Mouse (Mus musculus): ENCODE measurements around the gene Ift80. TPM values are rescaled to one million over a fixed set of nuclear protein-coding genes. Genes with fewer than 3 reads are reported as not detected.

Gene Ift80
- total and polyA plus RNA-seq, 3 experiments: 4.6 to 8.4 TPM; not detected in 1

- TF ChIP-seq HCFC1 (IDR thresholded peaks at IDR 0.05; ENCODE audit: low read depth, low read length) (no peak), EP300 (IDR thresholded peaks at IDR 0.05; ENCODE audit: low read depth in 1 of 2, low read length in 2 of 2) (no peak), NRF1 (IDR thresholded peaks at IDR 0.05; ENCODE audit: insufficient read depth, low read depth, low read length, poor library complexity, severe bottlenecking) (no peak), ZNF384 (IDR thresholded peaks at IDR 0.05; ENCODE audit: low read depth, low read length) (no peak)
- no peaks in the 10 kb centered on the region for H3K79me2 ChIP-seq (ENCODE audit: control insufficient read depth, insufficient read depth, low read length, poor library complexity)
- no peaks in the 10 kb centered on the region for H3K27me3 ChIP-seq (ENCODE audit: control insufficient read depth in 1 of 2, insufficient read depth in 2 of 2, low read length in 2 of 2)
- no peaks in the 10 kb centered on the region for H3K36me3 ChIP-seq (ENCODE audit: control insufficient read depth in 1 of 2, insufficient read depth in 2 of 2, low read length in 2 of 2)
- no peaks in the 10 kb centered on the region for H3K9me3 ChIP-seq (replicated peaks; ENCODE audit: insufficient read depth, low read length)
- H3K9ac ChIP-seq (ENCODE audit: control insufficient read depth, low read depth, low read length, poor library complexity, severe bottlenecking): no peak overlapping the region
- H3K4me1 ChIP-seq (ENCODE audit: control insufficient read depth in 1 of 2, insufficient read depth in 2 of 2, low read length in 2 of 2): no peaks in the 10 kb centered on the region
- H3K4me3 ChIP-seq (ENCODE audit: control insufficient read depth in 1 of 2, insufficient read depth in 1 of 2, low read depth in 2 of 2, low read length in 2 of 2): no peak overlapping the region
- no peak overlapping the region for H3K27ac ChIP-seq (ENCODE audit: control insufficient read depth, low read depth, low read length)
- no peak for DNase-seq (ENCODE audit: low read depth, low spot score)
Measured at GRCm38 (mm10) chr3:68936709-68937108, 67.7 kb downstream of the Ift80 start.

- Histone ChIP-seq H3K27ac (ENCODE audit: control insufficient read depth, low read depth, low read length) (no peak overlapping the region), H3K9ac (ENCODE audit: control insufficient read depth, low read depth, low read length, poor library complexity, severe bottlenecking) (no peak overlapping the region), H3K4me1 (ENCODE audit: control insufficient read depth in 1 of 2, insufficient read depth in 2 of 2, low read length in 2 of 2) (no peaks in the 10 kb centered on the region), H3K27me3 (ENCODE audit: control insufficient read depth in 1 of 2, insufficient read depth in 2 of 2, low read length in 2 of 2) (no peaks in the 10 kb centered on the region), H3K36me3 (ENCODE audit: control insufficient read depth in 1 of 2, insufficient read depth in 2 of 2, low read length in 2 of 2) (no peaks in the 10 kb centered on the region), H3K79me2 (ENCODE audit: control insufficient read depth, insufficient read depth, low read length, poor library complexity) (no peaks in the 10 kb centered on the region), H3K9me3 (replicated peaks; ENCODE audit: insufficient read depth, low read length) (no peaks in the 10 kb centered on the region), H3K4me3 (ENCODE audit: control insufficient read depth in 1 of 2, insufficient read depth in 1 of 2, low read depth in 2 of 2, low read length in 2 of 2) (no peak overlapping the region)
- DNase-seq (ENCODE audit: low read depth, low spot score): peak; percentile 85
- no peak for TF ChIP-seq KAT2A (conservative IDR thresholded peaks at IDR 0.05; ENCODE audit: low read depth, low read length)
- no peak for TF ChIP-seq CHD1 (IDR thresholded peaks at IDR 0.05; ENCODE audit: low read depth, low read length)
- no peak for TF ChIP-seq ZNF384 (IDR thresholded peaks at IDR 0.05; ENCODE audit: low read depth, low read length)
- no peak for TF ChIP-seq MEF2A (IDR thresholded peaks at IDR 0.05; ENCODE audit: extremely low read depth, insufficient replicate concordance, low read depth, low read length, poor library complexity, severe bottlenecking)
- TF ChIP-seq EP300 (IDR thresholded peaks at IDR 0.05; ENCODE audit: low read depth in 1 of 2, low read length in 2 of 2): no peak
- no peak for TF ChIP-seq ELF1 (IDR thresholded peaks at IDR 0.05; ENCODE audit: low read depth, low read length)
- no peak for TF ChIP-seq NRF1 (IDR thresholded peaks at IDR 0.05; ENCODE audit: insufficient read depth, low read depth, low read length, poor library complexity, severe bottlenecking)
- no peak for TF ChIP-seq NELFE (IDR thresholded peaks at IDR 0.05; ENCODE audit: low read depth, low read length)
- no peak for TF ChIP-seq MXI1 (IDR thresholded peaks at IDR 0.05; ENCODE audit: low read depth, low read length)
- peak; percentile 62 for TF ChIP-seq RAD21 (IDR thresholded peaks at IDR 0.05; ENCODE audit: low read depth, low read length)
- no peak for TF ChIP-seq USF1 (IDR thresholded peaks at IDR 0.05; ENCODE audit: low read depth, low read length)
- TF ChIP-seq TCF12 (IDR thresholded peaks at IDR 0.05; ENCODE audit: low read depth, low read length): no peak
- no peak for TF ChIP-seq HCFC1 (IDR thresholded peaks at IDR 0.05; ENCODE audit: low read depth, low read length)
- TF ChIP-seq MAFK (IDR thresholded peaks at IDR 0.05; ENCODE audit: borderline replicate concordance, low read depth, low read length): no peak
- TF ChIP-seq ZMIZ1 (IDR thresholded peaks at IDR 0.05; ENCODE audit: low read depth, low read length): no peak
- peak; percentile 78 to 100 (median 82) for TF ChIP-seq CTCF (IDR thresholded peaks at IDR 0.05 in 2 of 3, conservative IDR thresholded peaks at IDR 0.05 in 1 of 3; ENCODE audit: control insufficient read depth in 1 of 3, insufficient read depth in 1 of 3, low read depth in 2 of 3, low read length in 3 of 3, poor library complexity in 1 of 3, severe bottlenecking in 1 of 3)
- no peak for TF ChIP-seq MAX (IDR thresholded peaks at IDR 0.05; ENCODE audit: low read length)
- TF ChIP-seq SMC3 (IDR thresholded peaks at IDR 0.05; ENCODE audit: low read depth, low read length): peak; percentile 77
- TF ChIP-seq GATA1 (IDR thresholded peaks at IDR 0.05; ENCODE audit: low read depth, low read length): no peak
Measured at GRCm38 (mm10) chr3:68935498-68935897, 68.9 kb downstream of the Ift80 start.
